Mouse (Mus musculus) liver, postnatal 0 days (tissue): ENCODE results near the gene Plxnd1. TPM values are rescaled to one million over a fixed set of nuclear protein-coding genes. Genes with fewer than 3 reads are reported as not detected.

Source experiments
- ATAC-seq: fragments of 200-750 bp; cut with Nextera tagmentation; 2 replicates; pipeline ENCODE4 v1.8.0; 2017; ENCODE audit warnings: mild to moderate bottlenecking, moderate library complexity
- DNase-seq: peaks from one replicate; pipeline ENCODE4 v3.0.0-alpha.2; 2016
- H3K27ac ChIP-seq: fragments of 300-500 bp; sonication (generic); 2 replicates; pipeline ENCODE4 v1.5.1; 2014; ENCODE audit warnings: antibody characterized with exemption, moderate library complexity, mild to moderate bottlenecking, low read depth
- H3K27me3 ChIP-seq: fragments of 300-500 bp; sonication (generic); 2 replicates; pipeline ENCODE4 v1.6.1; 2014; ENCODE audit warnings: low read length, control low read depth, mixed read lengths; ENCODE audit not compliant: insufficient read depth
- H3K36me3 ChIP-seq: fragments of 300-500 bp; sonication (generic); replicated peaks from 2 replicates; pipeline ENCODE4 v1.6.1; 2014; ENCODE audit warnings: mild to moderate bottlenecking, control low read depth, low read length, moderate library complexity, mixed read lengths; ENCODE audit not compliant: insufficient read depth
- H3K4me1 ChIP-seq: fragments of 300-500 bp; sonication (generic); 2 replicates; pipeline ENCODE4 v1.6.1; 2014; ENCODE audit warnings: antibody characterized with exemption, mild to moderate bottlenecking, control low read depth; ENCODE audit not compliant: insufficient read depth
- H3K4me2 ChIP-seq: fragments of 300-500 bp; sonication (generic); 2 replicates; pipeline ENCODE4 v1.6.1; 2014; ENCODE audit warnings: low read depth, mild to moderate bottlenecking, low read length, moderate library complexity, mixed read lengths
- H3K4me3 ChIP-seq: fragments of 300-500 bp; sonication (generic); 2 replicates; pipeline ENCODE4 v1.5.1; 2014; ENCODE audit warnings: low read depth, low read length
- H3K9ac ChIP-seq: fragments of 300-500 bp; sonication (generic); replicated peaks from 2 replicates; pipeline ENCODE4 v1.6.1; 2014; ENCODE audit warnings: mild to moderate bottlenecking, moderate library complexity
- H3K9me3 ChIP-seq: fragments of 300-500 bp; sonication (generic); 2 replicates; pipeline ENCODE4 v1.6.1; 2016; ENCODE audit warnings: mild to moderate bottlenecking, control low read depth, low read length, mixed read lengths
- CTCF ChIP-seq: sonication (generic); IDR thresholded peaks from 2 replicates; pipeline ENCODE4 v1.5.1; 2016; ENCODE audit warnings: antibody characterized with exemption, low read depth
- EP300 ChIP-seq: IDR thresholded peaks from 2 replicates; pipeline ENCODE4 v1.6.1; 2016; ENCODE audit warnings: antibody characterized with exemption, low read depth, mild to moderate bottlenecking
- WGBS: fragments of 180-500 bp; shearing (Covaris S2); extraction: QIAGEN DNeasy Blood & Tissue Kit; methylation state at CpG from one replicate; pipeline ENCODE4 v1.1.7; 2014; ENCODE audit not compliant: insufficient replicate concordance; 5-methylcytosine and 5-hydroxymethylcytosine counted together
- polyA plus RNA-seq: library from polyadenylated mRNA; unstranded; fragments of >200 nt; fragmentation: Nextera tagmentation; extraction: Ambion mirVana; gene quantifications from 2 replicates; pipeline ENCODE4 v1.2.1, GENCODE M21; 2015

The Plxnd1 gene
- polyA plus RNA-seq, 1 experiment from 2014 or later = 8.7 TPM

DNA sequence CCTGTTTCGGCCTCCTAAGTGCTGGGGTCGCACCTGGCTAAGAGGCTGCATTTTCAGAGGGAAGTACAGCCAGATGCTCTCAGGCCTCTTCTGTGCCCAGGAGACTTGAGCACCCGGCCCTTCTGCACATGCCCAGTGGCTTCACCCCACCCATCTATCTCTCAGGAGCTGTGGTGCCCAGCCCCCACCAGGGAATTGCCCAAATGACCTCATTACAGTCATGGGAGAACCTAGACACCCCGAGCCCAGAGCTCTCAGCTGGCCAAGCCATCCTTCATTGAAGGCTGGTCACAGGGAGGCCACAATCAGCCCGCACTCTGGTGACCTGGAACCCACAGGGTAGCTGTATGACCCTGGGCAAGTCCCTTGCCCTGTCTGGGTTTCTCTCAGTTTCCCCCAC lies 5.8 kb downstream of the Plxnd1 start:
- Histone ChIP-seq H3K9me3 (no peaks in the 10 kb centered on the region), H3K4me1 (peaks cover 10% of the 10 kb centered on the region), H3K4me2 (peak overlapping the region; percentile 19; the same call in 1 of the 2 replicates), H3K4me3 (no peak overlapping the region), H3K36me3 (no peaks in the 10 kb centered on the region), H3K9ac (no peak overlapping the region), H3K27ac (no peak overlapping the region; the same call in 1 of the 2 replicates), H3K27me3 (peaks cover 30% of the 10 kb centered on the region)
- 68% methylated on average over 5 of the region's 5 CpGs for WGBS
- ATAC-seq (no peak), DNase-seq (no peak)
- TF ChIP-seq EP300 (no peak), CTCF (no peak)

DNA sequence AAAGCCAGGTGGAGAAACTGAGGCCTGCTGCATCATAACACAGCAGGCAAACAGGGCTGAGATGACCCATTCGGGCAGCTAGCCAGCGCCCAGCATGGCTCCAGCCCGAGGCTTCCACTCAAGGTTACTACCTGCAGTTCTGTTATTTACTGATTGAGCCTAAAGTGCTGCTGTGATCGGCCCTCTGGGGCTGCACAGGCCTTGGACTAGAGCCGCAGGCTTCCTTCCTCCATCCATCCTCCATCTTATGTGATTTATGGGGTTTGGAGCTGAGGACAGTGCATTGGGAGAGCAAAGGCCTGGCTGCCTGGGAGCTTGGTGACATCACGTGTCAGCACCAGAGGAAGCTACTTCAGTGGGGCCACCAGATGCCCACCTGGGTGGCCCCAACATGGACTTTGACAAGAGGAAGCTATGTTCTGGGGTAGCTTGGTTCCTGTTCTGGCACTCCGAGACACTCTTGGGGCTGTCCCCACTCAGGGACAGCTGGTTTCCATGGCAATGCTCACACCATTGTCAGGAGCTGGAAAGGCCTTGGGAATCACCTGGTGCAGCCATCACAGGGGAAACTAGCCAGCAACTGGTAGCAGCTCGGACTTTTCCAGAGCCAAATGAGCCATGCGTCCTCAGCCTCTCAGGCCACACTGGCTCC lies 7.6 kb downstream of the Plxnd1 start:
- no peaks in the 10 kb centered on the region for H3K36me3 ChIP-seq
- H3K27me3 ChIP-seq = peaks cover 12% of the 10 kb centered on the region; the same call in 1 of the 2 replicates
- no peak overlapping the region for H3K4me3 ChIP-seq
- H3K9ac ChIP-seq = no peak overlapping the region
- ATAC-seq (no peak), DNase-seq (no peak)
- 42% methylated on average over 9 of the region's 9 CpGs for WGBS
- H3K4me1 ChIP-seq = peaks cover 7% of the 10 kb centered on the region
- H3K9me3 ChIP-seq = no peaks in the 10 kb centered on the region
- H3K27ac ChIP-seq = 0 out of 2 replicates have a peak overlapping the region, but pooled peaks have one; percentile 40
- TF ChIP-seq EP300 (no peak), CTCF (no peak)
- peak overlapping the region; percentile 32 for H3K4me2 ChIP-seq

DNA sequence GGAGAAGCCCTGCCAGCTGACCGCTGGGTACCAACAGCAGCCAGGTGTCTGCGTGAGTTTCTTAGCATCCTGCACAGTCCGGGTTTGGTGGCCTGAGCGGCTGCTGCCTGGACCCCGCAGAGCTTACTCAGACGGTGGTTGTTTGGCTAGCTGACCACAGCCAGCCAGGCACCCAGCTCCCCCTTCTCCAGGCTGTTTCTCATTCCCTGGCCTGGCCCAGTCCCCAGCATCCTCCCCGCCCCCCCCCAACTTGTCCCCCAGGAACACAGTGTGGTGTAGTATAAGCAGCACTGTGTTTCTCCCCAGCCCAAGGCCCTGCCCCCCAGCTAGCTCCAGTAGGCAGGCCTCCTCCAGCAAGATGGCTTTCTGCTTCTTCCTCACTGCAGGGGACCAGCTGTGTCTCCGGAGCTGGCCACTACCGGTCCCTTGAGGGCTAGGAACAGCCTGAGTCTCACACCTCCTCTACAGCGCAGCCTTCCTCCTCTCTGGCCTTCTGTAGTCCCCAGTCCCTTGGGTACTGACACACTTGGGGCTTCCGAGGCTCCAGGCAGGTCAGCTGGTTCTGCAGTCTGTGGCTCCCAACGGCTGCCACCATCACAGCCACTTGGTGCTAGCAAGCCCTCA lies 8.2 kb downstream of the Plxnd1 start:
- Histone ChIP-seq H3K36me3 (no peaks in the 10 kb centered on the region), H3K9me3 (no peaks in the 10 kb centered on the region), H3K4me3 (no peak overlapping the region), H3K4me1 (peaks cover 3% of the 10 kb centered on the region; the same call in 1 of the 2 replicates), H3K9ac (no peak overlapping the region), H3K27ac (0 out of 2 replicates have a peak overlapping the region, but pooled peaks have one; percentile 40), H3K27me3 (peaks cover 6% of the 10 kb centered on the region; the same call in 1 of the 2 replicates), H3K4me2 (peak overlapping the region; percentile 19; the same call in 1 of the 2 replicates)
- TF ChIP-seq EP300 (no peak), CTCF (no peak)
- DNase-seq (no peak), ATAC-seq (no peak; the same call in 1 of the 2 replicates)
- WGBS = 63% methylated on average over 12 of the region's 12 CpGs

DNA sequence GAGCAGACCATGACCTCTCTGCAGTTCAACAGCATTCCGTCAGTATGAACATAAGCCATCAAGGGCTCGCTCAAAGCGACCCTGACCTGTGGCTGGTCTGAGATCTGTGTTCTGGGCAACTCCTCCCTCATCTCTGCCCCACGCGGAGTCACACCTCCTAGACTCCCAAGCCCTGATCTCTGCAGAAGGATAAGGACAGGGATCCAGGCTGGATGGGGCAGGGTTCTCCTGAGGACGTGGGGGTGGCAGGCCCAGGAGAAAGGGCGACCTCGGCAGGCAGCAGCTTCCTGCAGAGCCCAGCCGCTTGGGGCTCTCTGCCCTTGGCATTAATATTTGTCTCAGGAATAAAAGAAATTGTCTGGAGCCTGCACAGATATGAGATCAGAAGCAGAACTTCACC lies 9.2 kb downstream of the Plxnd1 start:
- 58% methylated on average over 9 of the region's 9 CpGs for WGBS
- TF ChIP-seq EP300 = no peak
- no peak for TF ChIP-seq CTCF
- Histone ChIP-seq H3K4me2 (0 out of 2 replicates have a peak overlapping the region, but pooled peaks have one; percentile 0), H3K9ac (no peak overlapping the region), H3K4me3 (no peak overlapping the region), H3K27me3 (no peaks in the 10 kb centered on the region), H3K27ac (no peak overlapping the region), H3K4me1 (no peaks in the 10 kb centered on the region), H3K36me3 (no peaks in the 10 kb centered on the region), H3K9me3 (no peaks in the 10 kb centered on the region)
- DNase-seq = no peak
- ATAC-seq = no peak

DNA sequence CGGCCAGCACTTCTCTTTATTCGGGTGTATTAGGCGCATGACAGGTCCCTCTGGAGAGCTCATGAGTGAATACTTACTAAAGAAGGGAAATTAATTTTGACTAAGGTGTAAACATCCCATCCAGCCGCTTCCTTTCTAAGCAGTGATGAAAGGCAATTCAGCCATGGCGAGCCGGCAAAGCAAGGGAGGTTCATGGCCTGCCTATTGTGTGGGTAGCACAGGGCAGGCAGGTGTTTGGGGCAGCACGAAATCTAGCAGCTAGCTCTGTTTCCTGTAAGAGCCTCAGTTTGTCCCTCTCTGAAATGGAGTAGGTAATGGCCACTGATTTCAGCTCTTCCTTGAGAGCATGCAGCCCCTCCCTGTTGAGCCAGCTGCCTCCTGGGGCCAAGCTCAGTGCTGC lies 10.2 kb downstream of the Plxnd1 start:
- ATAC-seq (no peak), DNase-seq (no peak)
- WGBS = 77% methylated on average over 7 of the region's 7 CpGs
- H3K27me3 ChIP-seq = no peaks in the 10 kb centered on the region
- no peaks in the 10 kb centered on the region for H3K4me1 ChIP-seq
- TF ChIP-seq CTCF = no peak
- TF ChIP-seq EP300 = no peak
- no peaks in the 10 kb centered on the region for H3K36me3 ChIP-seq
- H3K9me3 ChIP-seq = no peaks in the 10 kb centered on the region
- H3K9ac ChIP-seq = no peak overlapping the region
- H3K4me3 ChIP-seq = no peak overlapping the region
- H3K27ac ChIP-seq = no peak overlapping the region
- no peak overlapping the region for H3K4me2 ChIP-seq

DNA sequence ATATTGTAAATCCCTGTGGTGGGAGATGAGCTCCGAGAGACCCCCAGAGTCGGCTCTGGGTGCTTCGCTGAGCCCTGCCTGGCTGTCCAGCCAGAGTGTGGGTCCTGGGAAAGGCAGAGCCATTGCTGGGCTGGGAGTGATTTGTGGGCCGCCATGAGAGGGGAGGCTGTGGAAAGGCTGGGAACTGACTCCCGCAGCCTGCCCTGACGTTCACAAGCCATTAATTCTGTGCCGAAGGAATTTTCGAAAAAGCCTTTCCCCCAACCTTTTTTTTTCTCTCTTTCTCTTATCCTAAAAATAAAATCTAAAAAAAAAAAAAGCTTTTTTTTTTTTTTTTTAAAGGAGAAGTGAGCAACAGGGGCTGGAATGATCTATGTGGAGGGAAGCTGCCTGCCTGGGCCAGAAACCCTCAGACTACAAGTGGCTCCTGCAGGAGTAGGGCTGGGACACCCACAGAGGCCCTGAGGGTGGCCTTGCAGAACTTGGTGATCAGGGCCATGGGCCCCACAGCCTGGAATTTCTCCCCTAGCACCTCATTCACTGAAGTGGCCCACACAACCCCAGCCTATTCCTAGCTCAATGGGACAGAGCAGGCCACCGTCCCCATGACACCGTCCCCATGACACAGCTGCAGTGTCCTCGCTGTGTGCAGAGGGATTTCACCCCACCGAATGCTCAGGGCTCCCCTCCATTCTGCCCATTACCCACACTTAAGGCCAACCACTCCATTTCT lies 11.3 kb downstream of the Plxnd1 start:
- no peak overlapping the region for H3K4me3 ChIP-seq
- no peak for TF ChIP-seq EP300
- no peak for TF ChIP-seq CTCF
- H3K4me2 ChIP-seq = no peak overlapping the region
- no peak for ATAC-seq
- WGBS = 76% methylated on average over 12 of the region's 12 CpGs
- H3K9ac ChIP-seq = no peak overlapping the region
- no peak overlapping the region for H3K27ac ChIP-seq
- H3K36me3 ChIP-seq = no peaks in the 10 kb centered on the region
- no peak for DNase-seq
- no peaks in the 10 kb centered on the region for H3K4me1 ChIP-seq
- H3K9me3 ChIP-seq = no peaks in the 10 kb centered on the region
- H3K27me3 ChIP-seq = no peaks in the 10 kb centered on the region
